Mouse (Mus musculus) bone marrow macrophage, adult 2 months (primary cell): ENCODE measurements around the gene Pxmp4. TPM values are rescaled to one million over a fixed set of nuclear protein-coding genes. Genes with fewer than 3 reads are reported as not detected.

Experiments used
- H3K27ac ChIP-seq: 2 replicates; pipeline ENCODE4 v1.5.1; 2012; ENCODE audit warnings: low read depth, low read length; ENCODE audit not compliant: insufficient read depth
- H3K4me1 ChIP-seq: 2 replicates; pipeline ENCODE4 v1.6.1; 2012; ENCODE audit warnings: low read length; ENCODE audit not compliant: control insufficient read depth, insufficient read depth
- H3K4me3 ChIP-seq: 2 replicates; pipeline ENCODE4 v1.5.1; 2012; ENCODE audit warnings: mild to moderate bottlenecking, low read length, moderate library complexity; ENCODE audit not compliant: insufficient read depth
- CTCF ChIP-seq: IDR thresholded peaks from 2 replicates; pipeline ENCODE4 v1.5.1; 2012; ENCODE audit warnings: low read depth, mild to moderate bottlenecking, low read length, moderate library complexity
- POLR2A ChIP-seq: IDR thresholded peaks from 2 replicates; pipeline ENCODE4 v1.6.1; 2012; ENCODE audit warnings: mild to moderate bottlenecking, low read depth, low read length, borderline replicate concordance
- polyA plus RNA-seq: library from polyadenylated mRNA; stranded (reverse); fragments of >200 nt; gene quantifications from 2 replicates; pipeline ENCODE4 v1.2.4, GENCODE M21; 2012; ENCODE audit not compliant: missing spikeins, insufficient read depth, insufficient read length

The Pxmp4 gene
- polyA plus RNA-seq, 1 experiment: 22.6 TPM

- Histone ChIP-seq H3K4me3 (no peak overlapping the region), H3K27ac (no peak overlapping the region), H3K4me1 (no peaks in the 10 kb centered on the region)
- TF ChIP-seq POLR2A: no peak
- TF ChIP-seq CTCF: no peak
These were observed 32.3 kb upstream of the Pxmp4 start for GRCm38 (mm10) chr2:154635826-154636225.

GRCm38 (mm10) chr2:154633876-154634644 is 30.6 kb upstream of the Pxmp4 start:
- TF ChIP-seq CTCF (no peak), POLR2A (no peak)
- no peaks in the 10 kb centered on the region for H3K4me1 ChIP-seq
- H3K27ac ChIP-seq: no peak overlapping the region
- no peak overlapping the region for H3K4me3 ChIP-seq

GRCm38 (mm10) chr2:154633039-154633742 is 29.7 kb upstream of the Pxmp4 start:
- no peak overlapping the region for H3K4me3 ChIP-seq
- no peak overlapping the region for H3K27ac ChIP-seq
- TF ChIP-seq POLR2A (no peak), CTCF (no peak)
- no peaks in the 10 kb centered on the region for H3K4me1 ChIP-seq

- H3K4me3 ChIP-seq: no peak overlapping the region
- no peaks in the 10 kb centered on the region for H3K4me1 ChIP-seq
- TF ChIP-seq POLR2A: no peak
- no peak for TF ChIP-seq CTCF
- no peak overlapping the region for H3K27ac ChIP-seq
These were observed 28.8 kb upstream of the Pxmp4 start for GRCm38 (mm10) chr2:154632203-154632780.

GRCm38 (mm10) chr2:154630531-154630930 is 27.0 kb upstream of the Pxmp4 start:
- Histone ChIP-seq H3K4me3 (no peak overlapping the region), H3K27ac (no peak overlapping the region), H3K4me1 (no peaks in the 10 kb centered on the region)
- TF ChIP-seq POLR2A (no peak), CTCF (no peak)

GRCm38 (mm10) chr2:154624137-154624536 is 20.6 kb upstream of the Pxmp4 start:
- TF ChIP-seq CTCF: no peak
- no peak for TF ChIP-seq POLR2A
- Histone ChIP-seq H3K4me3 (no peak overlapping the region), H3K27ac (no peak overlapping the region), H3K4me1 (0 out of 2 replicates have a peak, but pooled peaks cover 2% of the 10 kb centered on the region)

GRCm38 (mm10) chr2:154621684-154622083 is 18.2 kb upstream of the Pxmp4 start:
- 0 out of 2 replicates have a peak, but pooled peaks cover 2% of the 10 kb centered on the region for H3K4me1 ChIP-seq
- no peak overlapping the region for H3K4me3 ChIP-seq
- no peak overlapping the region for H3K27ac ChIP-seq
- TF ChIP-seq POLR2A (no peak), CTCF (no peak)

DNA sequence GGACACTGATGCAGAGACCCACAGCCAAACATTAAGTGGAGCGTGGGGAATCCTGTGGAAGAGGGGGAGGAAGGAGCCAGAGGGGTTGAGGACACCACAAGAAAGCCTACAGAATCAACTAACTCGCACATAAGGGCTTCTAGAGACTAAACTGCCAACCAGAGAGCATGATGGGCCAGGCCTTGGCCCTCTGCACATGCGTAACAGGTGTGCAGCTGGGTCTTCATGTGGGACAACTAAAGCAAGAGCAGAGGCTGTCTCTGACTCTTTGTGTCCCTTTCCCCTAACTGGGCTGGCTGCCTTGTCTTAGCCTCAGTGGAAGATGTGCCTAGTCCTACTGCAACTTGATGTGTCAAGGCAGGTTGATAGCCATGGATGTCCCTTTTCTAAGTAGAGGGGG is 13.6 kb upstream of the Pxmp4 start:
- no peak for TF ChIP-seq POLR2A
- no peak for TF ChIP-seq CTCF
- H3K4me3 ChIP-seq: no peak overlapping the region
- H3K4me1 ChIP-seq: peaks cover 9% of the 10 kb centered on the region
- H3K27ac ChIP-seq: no peak overlapping the region

GRCm38 (mm10) chr2:154615674-154616073 is 12.2 kb upstream of the Pxmp4 start:
- Histone ChIP-seq H3K4me1 (peaks cover 7% of the 10 kb centered on the region), H3K27ac (no peak overlapping the region), H3K4me3 (no peak overlapping the region)
- TF ChIP-seq POLR2A (no peak), CTCF (no peak)
